Mouse (Mus musculus) stomach, postnatal 0 days (tissue): Measurements from ENCODE around the gene Ovol3. TPM values are rescaled to one million over a fixed set of nuclear protein-coding genes. Genes with fewer than 3 reads are reported as not detected.

Experiments used
- ATAC-seq: fragments of 200-750 bp; cut with Nextera tagmentation; 2 replicates; pipeline ENCODE4 v1.8.0; 2017; ENCODE audit not compliant: low FRiP score, low TSS enrichment
- DNase-seq: peaks from one replicate; pipeline ENCODE4 v3.0.0-alpha.2; 2016; ENCODE audit warnings: low spot score
- H3K27ac ChIP-seq: fragments of 300-500 bp; sonication (generic); replicated peaks from 2 replicates; pipeline ENCODE4 v1.5.1; 2014; ENCODE audit warnings: mild to moderate bottlenecking, control low read depth
- H3K27me3 ChIP-seq: fragments of 300-500 bp; sonication (generic); 2 replicates; pipeline ENCODE4 v1.6.1; 2014; ENCODE audit warnings: low read length; ENCODE audit not compliant: control insufficient read depth, insufficient read depth
- H3K36me3 ChIP-seq: fragments of 300-500 bp; sonication (generic); 2 replicates; pipeline ENCODE4 v1.6.1; 2014; ENCODE audit warnings: low read length, mixed read lengths; ENCODE audit not compliant: control insufficient read depth, insufficient read depth
- H3K4me1 ChIP-seq: fragments of 300-500 bp; sonication (generic); replicated peaks from 2 replicates; pipeline ENCODE4 v1.6.1; 2014; ENCODE audit warnings: antibody characterized with exemption; ENCODE audit not compliant: control insufficient read depth, insufficient read depth
- H3K4me2 ChIP-seq: fragments of 300-500 bp; sonication (generic); replicated peaks from 2 replicates; pipeline ENCODE4 v1.6.1; 2014; ENCODE audit warnings: low read depth, mild to moderate bottlenecking, control low read depth, moderate library complexity
- H3K4me3 ChIP-seq: fragments of 300-500 bp; sonication (generic); 2 replicates; pipeline ENCODE4 v1.5.1; 2014; ENCODE audit warnings: low read depth, low read length, control low read depth
- H3K9ac ChIP-seq: fragments of 300-500 bp; sonication (generic); 2 replicates; pipeline ENCODE4 v1.6.1; 2014; ENCODE audit warnings: mild to moderate bottlenecking, low read length, control low read depth, mixed read lengths
- H3K9me3 ChIP-seq: fragments of 300-500 bp; sonication (generic); 2 replicates; pipeline ENCODE4 v1.6.1; 2016; ENCODE audit warnings: low read length; ENCODE audit not compliant: control insufficient read depth
- CTCF ChIP-seq: IDR thresholded peaks from 2 replicates; pipeline ENCODE4 v1.5.1; 2016; ENCODE audit warnings: antibody characterized with exemption, low read depth, mild to moderate bottlenecking, moderate library complexity
- EP300 ChIP-seq: optimal IDR thresholded peaks from 2 replicates; pipeline ENCODE3; 2016; ENCODE audit warnings: antibody characterized with exemption
- WGBS: fragments of 180-500 bp; shearing (Covaris S2); extraction: QIAGEN DNeasy Blood & Tissue Kit; methylation state at CpG from one replicate; pipeline ENCODE4 v1.1.7; 2014; 5-methylcytosine and 5-hydroxymethylcytosine counted together
- polyA plus RNA-seq: library from polyadenylated mRNA; unstranded; fragments of >200 nt; fragmentation: Nextera tagmentation; extraction: Ambion mirVana; gene quantifications from 2 replicates; pipeline ENCODE4 v1.2.1, GENCODE M21; 2015

Gene Ovol3
- polyA plus RNA-seq, 1 experiment from 2014 or later: not detected

DNA sequence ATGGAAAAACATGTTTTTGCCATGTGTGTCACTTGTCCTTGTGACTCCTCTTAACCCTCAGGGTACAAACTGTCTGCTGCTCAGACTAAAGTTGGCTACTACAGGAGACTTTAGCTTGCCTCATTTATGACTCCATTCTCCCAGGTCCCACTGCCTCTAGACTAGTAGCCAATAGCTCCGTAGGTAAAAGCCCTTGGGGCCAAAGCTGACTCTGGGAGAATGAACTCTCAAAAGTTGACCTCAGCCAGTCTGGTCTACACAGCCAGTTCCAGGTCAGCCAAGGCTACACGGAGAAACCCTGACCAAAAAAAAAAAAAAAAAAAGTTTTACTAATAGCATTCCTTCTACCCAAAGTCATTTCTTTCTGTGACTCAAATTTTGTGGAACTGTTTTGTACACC is 43.4 kb upstream of the Ovol3 start:
- ATAC-seq (no peak), DNase-seq (no peak)
- Histone ChIP-seq H3K27ac (no peak overlapping the region), H3K4me3 (no peak overlapping the region), H3K9ac (no peak overlapping the region), H3K9me3 (no peaks in the 10 kb centered on the region), H3K27me3 (no peaks in the 10 kb centered on the region), H3K4me2 (no peak overlapping the region), H3K4me1 (no peaks in the 10 kb centered on the region), H3K36me3 (no peaks in the 10 kb centered on the region)
- TF ChIP-seq EP300: no peak
- no peak for TF ChIP-seq CTCF
- 32% methylated on average over 2 of the region's 2 CpGs for WGBS

DNA sequence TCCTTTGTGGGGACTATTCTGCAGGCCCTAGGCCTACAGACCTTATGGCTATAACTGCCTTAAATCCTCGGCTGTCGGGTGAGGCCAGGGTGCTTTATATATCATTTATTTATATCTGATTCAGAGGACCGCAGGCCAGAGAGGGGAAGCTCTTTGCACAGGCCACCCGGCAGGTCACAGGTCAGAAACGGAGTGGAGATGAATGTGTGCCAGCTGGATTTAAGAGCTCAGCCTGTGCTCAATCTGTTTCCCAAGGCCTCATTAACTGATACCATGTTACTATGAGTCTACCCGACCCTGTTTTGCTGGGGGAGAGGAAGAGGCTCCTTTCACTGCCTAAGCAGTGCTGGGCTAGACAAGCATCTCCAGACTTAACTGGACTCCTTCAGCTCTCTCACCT is 38.9 kb upstream of the Ovol3 start:
- no peak for ATAC-seq
- H3K36me3 ChIP-seq: no peaks in the 10 kb centered on the region
- no peak overlapping the region for H3K9ac ChIP-seq
- H3K4me1 ChIP-seq: no peaks in the 10 kb centered on the region
- TF ChIP-seq EP300: no peak
- no peak for TF ChIP-seq CTCF
- 41% methylated on average over 6 of the region's 6 CpGs for WGBS
- no peak overlapping the region for H3K27ac ChIP-seq
- no peaks in the 10 kb centered on the region for H3K27me3 ChIP-seq
- no peaks in the 10 kb centered on the region for H3K9me3 ChIP-seq
- no peak for DNase-seq
- H3K4me3 ChIP-seq: no peak overlapping the region
- no peak overlapping the region for H3K4me2 ChIP-seq

DNA sequence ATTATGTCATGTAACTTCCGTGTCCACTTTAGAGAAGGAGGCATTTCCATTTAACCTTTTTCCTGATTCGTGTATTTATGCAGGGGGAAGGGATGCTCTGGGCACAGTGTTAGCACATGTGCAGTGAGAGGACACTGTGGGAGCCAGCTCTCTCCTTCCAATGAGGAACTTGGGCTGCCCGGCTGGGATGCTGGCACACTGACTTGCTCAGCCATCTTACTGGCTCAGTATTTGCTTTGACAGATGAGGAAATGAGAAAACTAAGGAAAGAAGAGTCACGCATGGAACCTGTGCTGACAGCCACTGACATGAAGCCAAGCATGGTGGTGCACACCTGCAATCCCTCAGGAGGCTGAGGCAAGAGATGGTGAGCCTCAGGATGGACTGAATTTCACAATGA is 34.1 kb upstream of the Ovol3 start:
- Histone ChIP-seq H3K4me3 (no peak overlapping the region), H3K4me1 (no peaks in the 10 kb centered on the region), H3K27ac (no peak overlapping the region), H3K9me3 (no peaks in the 10 kb centered on the region), H3K4me2 (no peak overlapping the region), H3K36me3 (no peaks in the 10 kb centered on the region), H3K27me3 (no peaks in the 10 kb centered on the region), H3K9ac (no peak overlapping the region)
- ATAC-seq (no peak), DNase-seq (no peak)
- no peak for TF ChIP-seq EP300
- TF ChIP-seq CTCF: no peak
- 79% methylated on average over 4 of the region's 4 CpGs for WGBS

DNA sequence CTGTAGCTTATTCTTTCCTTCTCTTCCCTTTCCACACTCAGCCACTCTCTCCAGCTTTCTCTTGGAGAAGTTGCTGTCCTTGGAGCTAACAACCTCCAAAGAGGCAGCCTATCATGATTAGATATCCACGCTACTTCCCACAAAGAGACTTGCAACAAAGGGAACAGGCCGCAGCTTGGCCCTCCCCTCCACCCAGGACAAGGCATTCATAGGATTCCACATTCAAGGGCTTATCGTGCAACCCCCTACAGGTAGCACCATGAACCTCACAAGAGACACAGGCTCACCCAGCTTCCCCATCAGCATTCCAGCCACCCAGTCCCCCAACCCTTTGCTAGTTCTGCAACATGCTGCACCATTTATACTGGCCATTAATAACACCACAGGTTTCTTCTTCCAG is 31.3 kb upstream of the Ovol3 start:
- WGBS: 79% methylated on average over 3 of the region's 3 CpGs
- no peaks in the 10 kb centered on the region for H3K4me1 ChIP-seq

DNA sequence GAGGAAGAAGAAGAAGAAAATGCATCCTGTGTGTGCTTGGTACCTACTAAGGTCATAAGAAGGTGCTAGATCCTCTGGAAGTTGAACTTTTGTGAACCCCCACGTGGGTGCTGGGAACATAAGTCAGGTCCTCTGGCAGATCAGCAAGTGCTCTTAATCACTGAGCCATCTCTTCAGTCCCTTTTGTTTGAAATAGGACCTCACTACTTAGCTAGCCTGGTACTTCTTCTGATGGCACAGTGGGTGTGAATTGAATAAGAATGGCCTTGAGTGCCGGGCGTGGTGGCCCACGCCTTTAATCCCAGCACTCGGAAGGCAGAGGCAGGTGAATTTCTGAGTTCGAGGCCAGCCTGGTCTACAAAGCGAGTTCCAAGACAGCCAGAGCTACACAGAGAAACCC is 30.4 kb upstream of the Ovol3 start:
- ATAC-seq: no peak
- DNase-seq: no peak
- H3K4me3 ChIP-seq: no peak overlapping the region
- 88% methylated on average over 7 of the region's 7 CpGs for WGBS
- no peak overlapping the region for H3K9ac ChIP-seq
- H3K27ac ChIP-seq: no peak overlapping the region
- H3K9me3 ChIP-seq: no peaks in the 10 kb centered on the region
- no peak for TF ChIP-seq EP300
- no peak for TF ChIP-seq CTCF
- no peaks in the 10 kb centered on the region for H3K27me3 ChIP-seq
- no peaks in the 10 kb centered on the region for H3K4me1 ChIP-seq
- no peak overlapping the region for H3K4me2 ChIP-seq
- H3K36me3 ChIP-seq: no peaks in the 10 kb centered on the region

More for the DNA sequence above, 31.3 kb upstream of the Ovol3 start:
- Histone ChIP-seq H3K9ac (no peak overlapping the region), H3K4me2 (no peak overlapping the region), H3K27ac (no peak overlapping the region), H3K36me3 (no peaks in the 10 kb centered on the region), H3K27me3 (no peaks in the 10 kb centered on the region), H3K4me3 (no peak overlapping the region), H3K9me3 (no peaks in the 10 kb centered on the region)
- DNase-seq: no peak
- no peak for ATAC-seq
- no peak for TF ChIP-seq CTCF
- TF ChIP-seq EP300: no peak

DNA sequence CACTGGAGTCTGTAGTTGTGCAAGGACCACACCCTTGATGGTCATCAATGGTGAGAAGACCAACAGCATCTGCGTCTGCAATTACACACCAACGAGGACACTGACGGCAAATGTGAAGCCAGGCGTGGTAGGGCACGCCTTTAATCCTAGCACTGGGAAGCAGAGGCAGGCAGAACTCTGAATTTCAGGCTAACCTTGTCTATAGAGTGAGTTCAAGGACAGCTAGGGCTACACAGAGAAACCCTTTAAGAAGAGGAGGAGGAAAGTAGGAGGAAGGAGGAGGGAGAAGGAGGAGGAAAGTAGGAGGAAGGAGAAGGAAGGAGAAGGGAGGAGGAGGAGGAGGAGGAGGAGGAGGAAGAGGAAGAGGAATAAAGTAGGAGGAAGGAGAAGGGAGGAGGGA is 30.0 kb upstream of the Ovol3 start:
- H3K4me3 ChIP-seq: no peak overlapping the region
- whole genome bisulfite sequencing: 97% methylated on average over 5 of the region's 5 CpGs
- H3K27me3 ChIP-seq: no peaks in the 10 kb centered on the region
- DNase-seq (no peak), ATAC-seq (no peak)
- H3K4me1 ChIP-seq: no peaks in the 10 kb centered on the region
- no peak overlapping the region for H3K9ac ChIP-seq
- no peak for TF ChIP-seq EP300
- TF ChIP-seq CTCF: no peak
- no peak overlapping the region for H3K4me2 ChIP-seq
- no peaks in the 10 kb centered on the region for H3K9me3 ChIP-seq
- no peak overlapping the region for H3K27ac ChIP-seq
- H3K36me3 ChIP-seq: no peaks in the 10 kb centered on the region
